In the genomic region with DNA sequence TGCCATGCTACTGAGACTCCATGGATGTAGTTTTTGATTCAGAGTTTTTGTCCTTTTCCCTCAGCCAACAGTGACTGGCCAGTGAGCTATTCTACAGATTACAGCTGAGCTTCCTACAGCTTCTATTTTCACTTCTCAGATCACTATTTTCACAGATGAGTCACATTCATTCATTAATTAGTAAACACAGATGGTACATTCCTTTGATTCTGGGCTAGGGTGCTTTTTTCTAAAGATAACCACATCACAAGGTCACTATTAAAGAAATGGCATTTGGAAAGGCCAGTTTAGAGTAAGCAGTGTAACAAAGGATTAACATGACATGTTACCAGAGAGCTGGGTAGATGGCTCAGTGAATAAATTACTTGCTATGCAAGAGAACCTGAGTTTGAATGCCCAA, we compare ENCODE assay signal across 16 mouse cellular contexts.
"Had no signal": no experiment of that assay in that cellular context is flagged by ENCODE, and none has a peak within 500 bp of the region (broad histone marks: within the 10 kb centered on the region; RNA-seq: fewer than 3 reads in every experiment).

No protein-coding gene starts in this region.

- DNase-seq: kidney, adult 11 months; kidney, adult 9 months; kidney, postnatal 36 days; layer of hippocampus, adult 9-11 months; layer of hippocampus, postnatal 36 days; lung, embryonic 14.5 days; lung, postnatal 14 days; retina, postnatal 1 day; thymus, adult 2 months; thymus, postnatal 25 days had no signal

- H3K27me3 ChIP-seq: limb, embryonic 15.5 days; liver, embryonic 12.5 days; neural tube, embryonic 15.5 days; stomach, embryonic 15.5 days had no signal

- H3K4me2 ChIP-seq: limb, embryonic 15.5 days; liver, embryonic 12.5 days; lung, embryonic 14.5 days; neural tube, embryonic 15.5 days; stomach, embryonic 15.5 days had no signal

- H3K4me1 ChIP-seq: limb, embryonic 15.5 days; liver, embryonic 12.5 days; neural tube, embryonic 15.5 days; stomach, embryonic 15.5 days had no signal

- H3K36me3 ChIP-seq: limb, embryonic 15.5 days; liver, embryonic 12.5 days; neural tube, embryonic 15.5 days; stomach, embryonic 15.5 days had no signal

- H3K9me3 ChIP-seq: limb, embryonic 15.5 days; liver, embryonic 12.5 days; neural tube, embryonic 15.5 days; stomach, embryonic 15.5 days had no signal

- H3K9ac ChIP-seq: limb, embryonic 15.5 days; liver, embryonic 12.5 days; lung, embryonic 14.5 days; neural tube, embryonic 15.5 days; stomach, embryonic 15.5 days had no signal

- H3K4me3 ChIP-seq: limb, embryonic 15.5 days; liver, embryonic 12.5 days; myocyte; neural tube, embryonic 15.5 days; stomach, embryonic 15.5 days had no signal

- H3K27ac ChIP-seq: kidney, postnatal 0 days; limb, embryonic 15.5 days; liver, embryonic 12.5 days; neural tube, embryonic 15.5 days; stomach, embryonic 15.5 days had no signal

- ATAC-seq: liver, embryonic 12.5 days had no signal
